Mouse (Mus musculus) lung, embryonic 14.5 days (tissue): ENCODE data around the gene Slc25a43. TPM values are rescaled to one million over a fixed set of nuclear protein-coding genes. Genes with fewer than 3 reads are reported as not detected.

Experiments used
- ATAC-seq: fragments of 200-750 bp; cut with Nextera tagmentation; 2 replicates; pipeline ENCODE4 v1.8.0; 2017; ENCODE audit warnings: mild to moderate bottlenecking, moderate TSS enrichment, moderate library complexity; ENCODE audit not compliant: insufficient read depth
- DNase-seq: peaks from one replicate; pipeline ENCODE4 v3.0.0-alpha.2; 2015
- H3K27ac ChIP-seq: fragments of 300-500 bp; sonication (generic); 2 replicates; pipeline ENCODE4 v1.5.1; 2014; ENCODE audit warnings: low read depth, mild to moderate bottlenecking, moderate library complexity
- H3K27me3 ChIP-seq: fragments of 300-500 bp; sonication (generic); 2 replicates; pipeline ENCODE4 v1.6.1; 2014; ENCODE audit warnings: low read length, control low read depth; ENCODE audit not compliant: insufficient read depth
- H3K36me3 ChIP-seq: fragments of 300-500 bp; sonication (generic); 2 replicates; pipeline ENCODE4 v1.6.1; 2014; ENCODE audit warnings: control low read depth; ENCODE audit not compliant: insufficient read depth
- H3K4me1 ChIP-seq: fragments of 300-500 bp; sonication (generic); 2 replicates; pipeline ENCODE4 v1.6.1; 2014; ENCODE audit warnings: antibody characterized with exemption, control low read depth; ENCODE audit not compliant: insufficient read depth
- H3K4me2 ChIP-seq: fragments of 300-500 bp; sonication (generic); 2 replicates; pipeline ENCODE4 v1.6.1; 2014; ENCODE audit warnings: mild to moderate bottlenecking
- H3K4me3 ChIP-seq: fragments of 300-500 bp; sonication (generic); 2 replicates; pipeline ENCODE4 v1.5.1; 2014; ENCODE audit warnings: low read depth, low read length
- H3K9ac ChIP-seq: fragments of 300-500 bp; sonication (generic); 2 replicates; pipeline ENCODE4 v1.6.1; 2014
- H3K9me3 ChIP-seq: fragments of 300-500 bp; sonication (generic); 2 replicates; pipeline ENCODE4 v1.6.1; 2016; ENCODE audit warnings: low read depth, low read length, control low read depth
- CTCF ChIP-seq: IDR thresholded peaks from 2 replicates; pipeline ENCODE4 v1.5.1; 2016; ENCODE audit warnings: antibody characterized with exemption, low read depth
- WGBS: fragments of 180-500 bp; shearing (Covaris S2); extraction: QIAGEN DNeasy Blood & Tissue Kit; methylation state at CpG from one replicate; pipeline ENCODE4 v1.1.7; 2014; 5-methylcytosine and 5-hydroxymethylcytosine counted together
- polyA plus RNA-seq: library from polyadenylated mRNA; unstranded; fragments of >200 nt; fragmentation: Nextera tagmentation; extraction: Ambion mirVana; gene quantifications from 2 replicates; pipeline ENCODE4 v1.2.1, GENCODE M21; 2014

Gene Slc25a43
- polyA plus RNA-seq: 0.92 and 1.5 TPM in 2 replicates

DNA sequence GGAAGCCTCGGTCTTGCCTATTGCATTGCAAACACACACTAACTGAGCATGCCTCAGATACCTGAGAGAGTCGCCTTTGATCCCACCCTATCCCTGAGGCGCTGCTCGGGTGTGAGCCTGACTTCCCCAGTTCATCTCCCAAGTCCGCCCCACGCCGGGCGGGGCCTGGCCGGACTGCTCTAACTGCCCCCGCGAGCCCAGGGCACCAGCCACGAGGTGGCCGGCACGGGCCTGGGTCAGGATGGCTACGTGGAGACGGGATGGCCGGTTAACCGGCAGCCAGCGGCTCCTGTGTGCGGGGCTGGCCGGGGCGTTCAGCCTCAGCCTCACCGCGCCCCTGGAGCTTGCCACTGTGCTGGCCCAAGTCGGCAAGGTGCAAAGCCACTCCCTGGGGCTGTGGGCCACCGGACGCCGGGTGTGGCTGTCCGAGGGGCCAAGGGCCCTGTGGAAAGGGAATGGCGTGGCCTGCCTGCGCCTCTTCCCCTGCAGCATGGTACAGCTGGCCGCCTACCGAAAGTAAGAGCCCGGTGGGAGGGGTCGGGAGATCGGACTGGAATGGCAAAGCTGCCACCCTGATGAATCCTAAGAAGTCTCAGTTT, at the start of gene Slc25a43:
Slc25a43 (plus strand) TSS at position 157 of the 599 bp plus-strand sequence.
- peak within 1 kb of the TSS; percentile 58 for H3K9ac ChIP-seq
- H3K9me3 ChIP-seq: no peaks in the 10 kb centered on the region
- WGBS: 15% methylated on average over 36 of the region's 36 CpGs
- no peak within 1 kb of the TSS for H3K27ac ChIP-seq
- no peaks in the 10 kb centered on the region for H3K27me3 ChIP-seq
- H3K4me3 ChIP-seq: peak within 1 kb of the TSS; percentile 37
- DNase-seq: peak; percentile 12
- H3K4me2 ChIP-seq: peak within 1 kb of the TSS; percentile 70
- TF ChIP-seq CTCF: no peak
- no peaks in the 10 kb centered on the region for H3K4me1 ChIP-seq
- ATAC-seq: peak; percentile 57; the same call in 1 of the 2 replicates
- no peaks in the 10 kb centered on the region for H3K36me3 ChIP-seq

- Histone ChIP-seq H3K4me2 (no peak overlapping the region), H3K4me3 (no peak overlapping the region), H3K27me3 (no peaks in the 10 kb centered on the region), H3K27ac (no peak overlapping the region), H3K9ac (no peak overlapping the region), H3K4me1 (no peaks in the 10 kb centered on the region), H3K9me3 (no peaks in the 10 kb centered on the region), H3K36me3 (no peaks in the 10 kb centered on the region)
- peak; percentile 63 for ATAC-seq
- 58% methylated on average over 13 of the region's 13 CpGs for WGBS
- TF ChIP-seq CTCF: no peak
- DNase-seq: peak; percentile 62
Observed at GRCm38 (mm10) chrX:36740124-36740951, 3.1 kb upstream of the Slc25a43 start.

DNA sequence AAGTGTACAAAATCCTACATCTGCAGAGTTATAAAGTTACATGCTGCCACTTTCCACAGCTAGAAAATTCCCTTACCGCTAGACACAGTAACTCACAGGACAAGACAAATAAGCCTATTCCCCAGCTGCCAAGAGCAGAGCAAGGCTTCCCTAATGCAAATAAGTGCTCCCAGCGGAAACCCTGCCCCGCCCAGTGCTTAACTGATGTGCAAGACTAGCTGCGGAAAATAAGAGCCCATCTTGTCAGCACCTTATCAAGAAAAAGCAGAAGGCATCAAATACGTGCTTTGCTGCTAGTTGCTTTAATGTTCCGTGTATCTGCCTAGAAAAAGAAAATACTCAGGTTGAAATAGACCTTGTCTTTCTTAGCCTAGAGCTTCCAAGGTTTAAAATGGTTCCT, 2.2 kb upstream of the Slc25a43 start:
- Histone ChIP-seq H3K36me3 (no peaks in the 10 kb centered on the region), H3K27me3 (no peaks in the 10 kb centered on the region), H3K9ac (no peak overlapping the region), H3K4me3 (no peak overlapping the region), H3K9me3 (no peaks in the 10 kb centered on the region), H3K4me1 (no peaks in the 10 kb centered on the region), H3K27ac (no peak overlapping the region), H3K4me2 (no peak overlapping the region)
- ATAC-seq (no peak), DNase-seq (peak; percentile 6)
- TF ChIP-seq CTCF: no peak
- WGBS: 18% methylated on average over 6 of the region's 6 CpGs

GRCm38 (mm10) chrX:36742744-36743143, 715 bp upstream of the Slc25a43 start:
- Histone ChIP-seq H3K27ac (no peak overlapping the region), H3K4me1 (no peaks in the 10 kb centered on the region), H3K36me3 (no peaks in the 10 kb centered on the region), H3K27me3 (no peaks in the 10 kb centered on the region), H3K9me3 (no peaks in the 10 kb centered on the region), H3K4me2 (no peak overlapping the region), H3K4me3 (no peak overlapping the region), H3K9ac (no peak overlapping the region)
- WGBS: 87% methylated on average over 5 of the region's 5 CpGs
- ATAC-seq: no peak
- DNase-seq: no peak
- TF ChIP-seq CTCF: no peak

- WGBS: 44% methylated on average over 7 of the region's 7 CpGs
- ATAC-seq (peak; percentile 55; the same call in 1 of the 2 replicates), DNase-seq (peak; percentile 67)
- H3K9ac ChIP-seq: no peak overlapping the region
- no peak overlapping the region for H3K4me2 ChIP-seq
- H3K9me3 ChIP-seq: no peaks in the 10 kb centered on the region
- no peaks in the 10 kb centered on the region for H3K27me3 ChIP-seq
- no peak for TF ChIP-seq CTCF
- no peaks in the 10 kb centered on the region for H3K4me1 ChIP-seq
- no peaks in the 10 kb centered on the region for H3K36me3 ChIP-seq
- H3K27ac ChIP-seq: no peak overlapping the region
- H3K4me3 ChIP-seq: no peak overlapping the region
Observed at GRCm38 (mm10) chrX:36744735-36745134, 1.3 kb downstream of the Slc25a43 start.

DNA sequence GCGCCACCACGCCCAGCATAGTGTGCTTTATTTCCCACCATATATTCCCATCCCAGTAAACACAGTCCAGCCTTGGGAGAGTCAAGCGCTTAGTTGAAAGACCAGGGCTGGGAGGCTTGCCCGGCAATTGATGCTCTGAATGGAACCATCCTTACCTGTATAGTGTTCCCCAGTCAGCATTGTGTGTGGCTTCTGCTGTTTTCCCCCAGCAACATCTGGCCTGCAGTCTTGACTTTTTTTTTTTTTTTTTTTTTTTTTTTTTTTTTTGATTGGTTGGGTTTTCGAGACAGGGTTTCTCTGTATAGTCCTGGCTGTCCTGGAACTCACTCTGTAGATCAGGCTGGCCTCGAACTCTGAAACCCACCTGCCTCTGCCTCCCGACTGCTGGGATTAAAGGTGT, 1.9 kb downstream of the Slc25a43 start:
- ATAC-seq: no peak
- H3K27me3 ChIP-seq: no peaks in the 10 kb centered on the region
- H3K9me3 ChIP-seq: no peaks in the 10 kb centered on the region
- no peak for TF ChIP-seq CTCF
- 93% methylated on average over 6 of the region's 7 CpGs for WGBS
- H3K36me3 ChIP-seq: no peaks in the 10 kb centered on the region
- no peak for DNase-seq
- no peak overlapping the region for H3K4me3 ChIP-seq
- H3K27ac ChIP-seq: no peak overlapping the region
- H3K4me2 ChIP-seq: no peak overlapping the region
- H3K9ac ChIP-seq: no peak overlapping the region
- no peaks in the 10 kb centered on the region for H3K4me1 ChIP-seq

GRCm38 (mm10) chrX:36746789-36747188, 3.3 kb downstream of the Slc25a43 start:
- Histone ChIP-seq H3K36me3 (no peaks in the 10 kb centered on the region), H3K27me3 (no peaks in the 10 kb centered on the region), H3K4me3 (no peak overlapping the region), H3K9ac (no peak overlapping the region), H3K27ac (no peak overlapping the region), H3K9me3 (no peaks in the 10 kb centered on the region), H3K4me1 (no peaks in the 10 kb centered on the region), H3K4me2 (no peak overlapping the region)
- no peak for DNase-seq
- ATAC-seq: no peak
- 71% methylated on average over 8 of the region's 8 CpGs for WGBS
- no peak for TF ChIP-seq CTCF
